Comparison of ENCODE assay signal across 9 mouse cellular contexts in the genomic region with DNA sequence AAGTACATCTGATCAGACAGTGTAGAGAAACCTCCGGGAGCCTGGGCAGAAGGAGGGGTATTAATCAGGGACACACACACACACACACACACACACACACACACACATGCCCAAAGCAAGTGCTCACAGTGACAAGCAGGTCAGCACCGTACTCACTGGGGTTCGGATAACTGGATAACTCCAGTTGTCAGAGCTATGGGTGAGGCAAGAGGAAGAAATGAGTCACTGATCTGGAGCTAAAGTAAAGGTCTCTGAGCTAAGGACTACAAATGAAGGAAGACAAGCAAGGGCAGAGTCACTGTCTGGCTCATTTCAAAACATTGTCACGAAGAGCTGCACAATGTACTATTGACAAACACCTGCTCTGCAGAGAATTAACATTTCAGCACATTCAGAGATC.
DNase-seq lines count a peak whose midpoint lies in the region; ATAC-seq lines count a peak whose summit lies in the region.
"Had no signal": no experiment of that assay in that cellular context is flagged by ENCODE, and none has a peak within 500 bp of the region (broad histone marks: within the 10 kb centered on the region; RNA-seq: fewer than 3 reads in every experiment).

No protein-coding gene starts in this region.

- peak; percentile 49 for ATAC-seq in inflammation-experienced regulatory T-cells, adult 6 months

- peak; percentile 39 for DNase-seq in urinary bladder, postnatal 14 days (ENCODE audit: low spot score)
- DNase-seq in urinary bladder, postnatal 10 days (ENCODE audit: low spot score): no peak
- DNase-seq in adrenal gland, postnatal 36 days: peak; percentile 4 to 5
- DNase-seq in urinary bladder, postnatal 36 days (ENCODE audit: low spot score in 2 of 2): peak; percentile 15 to 51
- no peak for DNase-seq in kidney, postnatal 25 days
- DNase-seq in right cerebral cortex, postnatal 10 days (ENCODE audit: low spot score in 2 of 2): no peak
- DNase-seq: kidney, adult 2 months; lung, embryonic 14.5 days had no signal

Comparison
In these comparisons a context has a peak if more than half of its experiments do, and no peak if none do; other contexts are left out.
1. DNase-seq: peak in urinary bladder, postnatal 14 days (single experiment), adrenal gland, postnatal 36 days (2 of 2) and urinary bladder, postnatal 36 days (2 of 2); none in urinary bladder, postnatal 10 days (single experiment), kidney, postnatal 25 days (0 of 2) and right cerebral cortex, postnatal 10 days (0 of 2).